Mouse (Mus musculus): ENCODE data around the gene Rsl1d1.
"Not testable (repeated sequence)": the region's sequence is repeated elsewhere in the genome, so short reads cannot be mapped to it uniquely, and the experiment has no call there.

DNA sequence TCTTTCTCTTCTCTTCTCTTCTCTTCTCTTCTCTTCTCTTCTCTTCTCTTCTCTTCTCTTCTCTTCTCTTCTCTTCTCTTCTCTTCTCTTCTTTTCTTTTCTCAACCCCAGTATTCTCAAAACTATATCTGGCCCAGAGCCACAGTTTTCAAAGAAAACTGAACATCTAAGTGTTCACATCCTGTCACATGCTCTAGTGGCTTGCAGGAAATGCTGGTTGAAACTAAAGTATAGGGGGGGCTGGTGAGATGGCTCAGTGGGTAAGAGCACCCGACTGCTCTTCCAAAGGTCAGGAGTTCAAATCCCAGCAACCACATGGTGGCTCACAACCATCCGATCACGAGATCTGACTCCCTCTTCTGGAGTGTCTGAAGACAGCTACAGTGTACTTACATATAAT lies 45.4 kb downstream of the Rsl1d1 start:
- not testable (repeated sequence) for TF ChIP-seq POLR2A (IDR thresholded peaks at IDR 0.05; ENCODE audit: low read depth, low read length); RAD21 (IDR thresholded peaks at IDR 0.05; ENCODE audit: low read depth, low read length); TCF12 (IDR thresholded peaks at IDR 0.05; ENCODE audit: low read depth, low read length); TBP (conservative IDR thresholded peaks at IDR 0.05; ENCODE audit: low read depth, low read length); SMC3 (IDR thresholded peaks at IDR 0.05; ENCODE audit: low read depth, low read length); NRF1 (IDR thresholded peaks at IDR 0.05; ENCODE audit: low read depth, low read length); MXI1 (IDR thresholded peaks at IDR 0.05; ENCODE audit: low read depth, low read length); MAX (IDR thresholded peaks at IDR 0.05; ENCODE audit: low read length); CHD2 (IDR thresholded peaks at IDR 0.05; ENCODE audit: low read length); POLR2AphosphoS2 (IDR thresholded peaks at IDR 0.05; ENCODE audit: low read depth, low read length); EP300 (IDR thresholded peaks at IDR 0.05; ENCODE audit: low read length); CTCF (conservative IDR thresholded peaks at IDR 0.05 in 1 of 2, IDR thresholded peaks at IDR 0.05 in 1 of 2; ENCODE audit: low read depth in 2 of 2, low read length in 2 of 2)

Data from CH12.LX (cell line).